Mouse (Mus musculus): ENCODE measurements around the gene 2810006K23Rik. TPM values are rescaled to one million over a fixed set of nuclear protein-coding genes. Genes with fewer than 3 reads are reported as not detected.
"Not testable (repeated sequence)": the region's sequence is repeated elsewhere in the genome, so short reads cannot be mapped to it uniquely, and the experiment has no call there.

Gene 2810006K23Rik
- total RNA-seq, 2 experiments from 2014 or later = 2.3 to 3.1 TPM

- not testable (repeated sequence) for ATAC-seq (replicated peaks; ENCODE audit: low FRiP score, poor library complexity, severe bottlenecking)
Observed at GRCm38 (mm10) chr5:124341753-124342339, 14.0 kb downstream of the 2810006K23Rik start.

GRCm38 (mm10) chr5:124342897-124343296 is 15.0 kb downstream of the 2810006K23Rik start:
- no peak for ATAC-seq (replicated peaks; ENCODE audit: low FRiP score, poor library complexity, severe bottlenecking)

GRCm38 (mm10) chr5:124349196-124349595 is 21.3 kb downstream of the 2810006K23Rik start:
- no peak for ATAC-seq (replicated peaks; ENCODE audit: low FRiP score, poor library complexity, severe bottlenecking)

GRCm38 (mm10) chr5:124350350-124350749 is 22.5 kb downstream of the 2810006K23Rik start:
- no peak for ATAC-seq (replicated peaks; ENCODE audit: low FRiP score, poor library complexity, severe bottlenecking)

- 0 out of 2 replicates have a peak, but pooled peaks have one; percentile 8 for ATAC-seq (replicated peaks; ENCODE audit: low FRiP score, poor library complexity, severe bottlenecking)
Observed at GRCm38 (mm10) chr5:124351111-124351560, 23.2 kb downstream of the 2810006K23Rik start.

GRCm38 (mm10) chr5:124351604-124352003 is 23.7 kb downstream of the 2810006K23Rik start:
- ATAC-seq (replicated peaks; ENCODE audit: low FRiP score, poor library complexity, severe bottlenecking) = no peak

GRCm38 (mm10) chr5:124352141-124352920 is 24.4 kb downstream of the 2810006K23Rik start:
- peak; percentile 26; the same call in 1 of the 2 replicates for ATAC-seq (replicated peaks; ENCODE audit: low FRiP score, poor library complexity, severe bottlenecking)

GRCm38 (mm10) chr5:124353011-124353725 is 25.3 kb downstream of the 2810006K23Rik start:
- no peak for ATAC-seq (replicated peaks; ENCODE audit: low FRiP score, poor library complexity, severe bottlenecking)

GRCm38 (mm10) chr5:124353726-124354547 is 26.0 kb downstream of the 2810006K23Rik start:
- peak; percentile 45 for ATAC-seq (replicated peaks; ENCODE audit: low FRiP score, poor library complexity, severe bottlenecking)

- ATAC-seq (replicated peaks; ENCODE audit: low FRiP score, poor library complexity, severe bottlenecking) = peak; percentile 42
Observed at GRCm38 (mm10) chr5:124354574-124355424, 26.9 kb downstream of the 2810006K23Rik start.

GRCm38 (mm10) chr5:124355425-124355959 is 27.6 kb downstream of the 2810006K23Rik start:
- no peak for ATAC-seq (replicated peaks; ENCODE audit: low FRiP score, poor library complexity, severe bottlenecking)

- ATAC-seq (replicated peaks; ENCODE audit: low FRiP score, poor library complexity, severe bottlenecking) = no peak
Observed at GRCm38 (mm10) chr5:124356695-124357094, 28.8 kb downstream of the 2810006K23Rik start.

GRCm38 (mm10) chr5:124359641-124360040 is 31.8 kb downstream of the 2810006K23Rik start:
- ATAC-seq (replicated peaks; ENCODE audit: low FRiP score, poor library complexity, severe bottlenecking) = peak; percentile 70

GRCm38 (mm10) chr5:124362982-124363381 is 35.1 kb downstream of the 2810006K23Rik start, which contains the start of gene Cdk2ap1:
TSS of gene Cdk2ap1 (minus strand) at chr5:124363082.
- ATAC-seq (replicated peaks; ENCODE audit: low FRiP score, poor library complexity, severe bottlenecking) = not testable (repeated sequence)

GRCm38 (mm10) chr5:124364173-124364918 is 36.5 kb downstream of the 2810006K23Rik start:
- ATAC-seq (replicated peaks; ENCODE audit: low FRiP score, poor library complexity, severe bottlenecking) = no peak

GRCm38 (mm10) chr5:124365754-124366153 is 37.9 kb downstream of the 2810006K23Rik start:
- ATAC-seq (replicated peaks; ENCODE audit: low FRiP score, poor library complexity, severe bottlenecking) = no peak

- ATAC-seq (replicated peaks; ENCODE audit: low FRiP score, poor library complexity, severe bottlenecking) = no peak
Observed at GRCm38 (mm10) chr5:124366721-124367120, 38.8 kb downstream of the 2810006K23Rik start.

GRCm38 (mm10) chr5:124374298-124374697 is 46.4 kb downstream of the 2810006K23Rik start:
- no peak for ATAC-seq (replicated peaks; ENCODE audit: low FRiP score, poor library complexity, severe bottlenecking)
